Mouse (Mus musculus) brain, embryonic 14.5 days (tissue): ENCODE results near the gene Clcnka. TPM values are rescaled to one million over a fixed set of nuclear protein-coding genes. Genes with fewer than 3 reads are reported as not detected.

Source experiments
- DNase-seq: peaks from one replicate; pipeline ENCODE4 v3.0.0-alpha.2; 2011; ENCODE audit warnings: low read depth
- CTCF ChIP-seq: fragments of 200-500 bp; IDR thresholded peaks from 2 replicates; pipeline ENCODE4 v1.5.1; 2012; ENCODE audit warnings: inconsistent platforms, mild to moderate bottlenecking, moderate library complexity, borderline replicate concordance; ENCODE audit not compliant: insufficient read depth, insufficient read length; ENCODE audit errors: extremely low read depth
- POLR2A ChIP-seq: fragments of 200-500 bp; IDR thresholded peaks from 2 replicates; pipeline ENCODE4 v1.6.1; 2012; ENCODE audit warnings: mild to moderate bottlenecking, inconsistent platforms, borderline replicate concordance; ENCODE audit not compliant: poor library complexity, insufficient read depth, insufficient read length, severe bottlenecking; ENCODE audit errors: extremely low read depth
- polyA plus RNA-seq: library from polyadenylated mRNA; depleted of rRNA; stranded (reverse); fragments of >200 nt; gene quantifications from 2 replicates; pipeline ENCODE4 v1.2.3, GENCODE M21; 2012

Gene Clcnka
- polyA plus RNA-seq, 1 experiment, result 0.19 TPM

DNA sequence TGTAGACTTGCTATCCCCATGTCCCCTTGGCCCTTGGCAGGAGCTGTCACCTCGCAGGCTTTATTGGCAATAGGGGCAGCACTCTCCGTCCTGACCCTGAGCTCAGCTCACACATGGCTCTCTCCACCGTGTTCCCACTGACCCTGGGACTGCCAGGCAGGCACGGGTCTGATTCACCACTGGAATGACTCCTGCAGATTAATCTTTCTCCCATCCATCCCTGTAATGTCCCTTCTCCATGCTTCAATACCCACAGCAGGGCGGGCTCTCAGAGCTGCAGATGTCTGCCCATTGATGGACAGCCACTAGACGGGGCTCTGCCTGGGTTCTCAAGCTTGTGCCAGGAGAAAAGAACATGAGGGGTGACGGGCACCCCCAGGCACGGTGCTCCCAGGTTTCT is 33.4 kb downstream of the Clcnka start:
- no peak for DNase-seq
- TF ChIP-seq POLR2A (no peak), CTCF (no peak)

DNA sequence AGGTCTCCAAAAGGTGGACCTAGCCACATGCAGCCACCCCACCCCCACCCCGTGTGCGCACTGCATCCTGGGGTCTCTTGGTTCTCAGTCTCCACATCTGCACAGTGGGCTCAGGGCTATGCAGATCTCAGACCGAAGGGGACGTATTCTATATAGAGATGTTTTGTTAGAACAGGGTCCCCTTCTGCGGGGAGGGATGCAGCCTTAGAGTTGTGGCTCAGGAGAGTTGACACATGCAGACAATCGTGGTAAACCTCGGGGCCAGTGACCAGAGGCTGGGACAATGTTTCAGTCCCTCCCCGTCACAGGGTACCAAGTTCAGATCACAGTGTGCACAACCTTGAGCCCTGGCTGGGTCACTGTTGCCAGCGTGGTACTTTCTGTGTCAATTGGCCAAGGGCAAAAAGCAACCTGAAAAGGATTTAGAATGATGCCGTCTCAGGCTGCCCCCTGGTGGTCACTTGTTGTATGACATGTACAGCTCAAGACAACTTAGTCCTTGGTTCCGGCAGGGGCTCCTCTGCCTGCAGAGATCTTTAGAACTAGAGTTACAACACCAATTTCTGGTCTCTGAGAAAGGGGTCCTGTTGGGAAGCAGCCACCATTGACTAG is 35.5 kb downstream of the Clcnka start:
- TF ChIP-seq POLR2A (no peak), CTCF (peak; percentile 87)

DNA sequence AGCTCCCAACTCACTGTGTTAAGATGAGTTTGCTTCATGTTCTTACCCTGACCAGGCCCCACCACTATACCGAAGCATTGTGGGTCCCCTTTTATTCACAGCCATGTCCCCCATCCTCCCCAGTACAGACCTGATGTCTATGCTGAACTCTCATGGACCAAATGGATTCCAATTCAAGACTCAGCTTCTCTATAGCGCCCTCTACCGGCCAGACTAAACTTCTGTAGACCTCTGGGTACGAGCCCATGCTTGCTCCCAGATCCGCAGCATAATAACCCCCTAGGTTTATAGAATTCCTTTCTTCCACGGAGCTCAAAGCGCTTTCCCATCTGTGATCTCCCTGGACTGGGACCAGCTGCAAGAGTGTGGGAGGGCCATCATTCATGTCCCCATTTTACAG is 37.7 kb downstream of the Clcnka start:
- DNase-seq, result peak; percentile 43
- peak; percentile 59; the same call in 1 of the 2 replicates for TF ChIP-seq CTCF
- no peak for TF ChIP-seq POLR2A

More for the DNA sequence above, 35.5 kb downstream of the Clcnka start:
- peak; percentile 91 for DNase-seq

DNA sequence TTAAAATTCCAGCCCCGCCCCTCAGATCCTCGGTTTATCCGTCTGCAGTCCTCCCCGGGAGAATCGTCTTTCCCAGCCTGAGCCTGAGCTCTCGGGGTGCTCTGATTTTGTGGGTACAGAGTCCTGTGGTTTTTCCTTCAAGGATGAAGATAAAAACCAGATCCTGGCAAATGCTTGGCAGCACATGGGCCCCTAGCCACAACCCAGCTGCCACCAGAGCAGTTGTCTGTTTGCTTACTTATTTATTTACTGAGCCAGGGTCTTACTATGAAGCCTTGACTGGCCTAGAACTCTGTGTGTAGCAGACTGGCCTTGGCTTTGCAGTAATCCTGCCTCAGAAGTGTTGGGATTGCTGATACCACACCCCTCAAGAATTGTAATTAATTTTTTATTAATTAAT is 39.3 kb downstream of the Clcnka start:
- no peak for TF ChIP-seq CTCF
- TF ChIP-seq POLR2A, result no peak
- no peak for DNase-seq

DNA sequence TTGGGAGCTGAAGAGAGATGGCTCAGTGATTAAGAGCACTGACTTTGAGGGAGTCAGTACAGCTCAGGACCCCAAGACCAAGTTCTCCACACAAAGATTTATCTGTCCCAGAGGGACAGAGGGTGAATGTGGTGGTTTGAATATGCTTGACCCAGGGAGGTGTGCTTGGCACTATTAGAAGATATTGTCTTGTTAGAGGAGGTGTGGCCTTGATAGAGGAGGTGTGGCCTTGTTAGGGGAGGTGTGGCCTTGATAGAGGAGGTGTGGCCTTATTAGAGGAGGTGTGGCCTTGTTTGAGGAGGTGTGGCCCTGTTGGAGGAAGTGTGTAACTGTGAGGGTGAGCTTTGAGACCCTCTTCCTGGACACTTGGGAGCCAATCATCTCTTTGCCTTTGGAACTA is 40.7 kb downstream of the Clcnka start:
- DNase-seq, result no peak
- TF ChIP-seq CTCF, result no peak
- no peak for TF ChIP-seq POLR2A

DNA sequence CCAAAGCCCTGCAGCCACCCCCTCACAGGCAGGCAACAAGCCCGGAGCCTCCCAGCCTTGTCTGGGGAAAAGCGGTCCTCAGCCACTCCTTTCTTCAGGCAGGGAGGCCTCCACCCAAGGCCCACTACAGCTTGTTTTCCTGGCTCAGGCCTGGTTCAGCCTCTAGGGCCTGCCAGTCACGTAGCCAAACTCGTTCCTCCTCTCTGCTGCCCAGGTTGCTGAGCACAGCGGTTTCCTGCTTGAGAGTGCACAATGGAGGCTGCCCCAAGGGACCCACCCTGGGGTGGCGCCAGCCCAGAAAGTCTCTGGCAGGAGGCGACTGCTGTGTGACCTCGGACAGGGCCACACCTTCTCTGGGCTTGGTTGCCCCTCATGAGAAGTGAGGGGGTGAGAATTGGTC is 44.7 kb downstream of the Clcnka start:
- DNase-seq, result no peak
- TF ChIP-seq POLR2A (no peak), CTCF (no peak)

DNA sequence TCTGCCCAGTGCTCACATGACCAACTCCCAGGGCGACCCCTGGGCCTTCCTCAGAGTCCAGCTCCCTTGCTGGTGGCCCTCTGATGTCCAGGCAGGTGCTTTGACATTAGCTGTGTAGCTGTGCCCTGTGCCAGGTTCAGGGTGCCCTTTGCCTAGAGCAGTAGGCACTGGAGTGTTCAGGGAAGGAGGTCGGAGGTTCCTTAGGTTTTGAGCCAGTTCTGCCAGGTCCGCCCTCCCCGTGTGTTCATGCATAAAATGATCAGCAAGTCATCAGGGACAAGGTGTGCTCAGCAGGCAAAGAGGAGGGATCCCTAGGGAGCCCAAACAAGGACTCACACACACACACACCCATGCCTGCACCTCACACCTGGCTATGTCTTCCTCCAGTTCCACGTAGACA is 45.5 kb downstream of the Clcnka start:
- DNase-seq, result no peak
- TF ChIP-seq POLR2A (no peak), CTCF (no peak)

DNA sequence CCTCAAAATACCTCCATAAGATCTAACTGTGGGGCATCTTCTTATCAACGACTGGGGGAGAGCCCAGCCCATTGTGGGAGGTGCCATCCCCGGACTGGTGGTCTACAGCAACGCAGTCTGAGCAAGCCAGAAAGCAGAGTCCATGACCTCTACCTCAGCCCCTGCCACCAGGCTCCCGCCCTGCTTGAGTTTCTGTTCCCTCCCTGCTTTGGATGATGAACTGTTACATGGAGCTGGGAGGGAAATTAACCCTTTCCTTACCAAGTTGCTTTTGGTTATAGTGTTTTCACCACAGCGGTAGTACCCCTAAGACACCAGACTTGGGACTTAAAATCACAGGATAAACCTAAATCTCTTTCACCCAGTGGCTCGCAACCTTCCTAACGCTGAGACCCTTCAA is 46.6 kb downstream of the Clcnka start:
- TF ChIP-seq POLR2A (no peak), CTCF (no peak)
- DNase-seq, result no peak

DNA sequence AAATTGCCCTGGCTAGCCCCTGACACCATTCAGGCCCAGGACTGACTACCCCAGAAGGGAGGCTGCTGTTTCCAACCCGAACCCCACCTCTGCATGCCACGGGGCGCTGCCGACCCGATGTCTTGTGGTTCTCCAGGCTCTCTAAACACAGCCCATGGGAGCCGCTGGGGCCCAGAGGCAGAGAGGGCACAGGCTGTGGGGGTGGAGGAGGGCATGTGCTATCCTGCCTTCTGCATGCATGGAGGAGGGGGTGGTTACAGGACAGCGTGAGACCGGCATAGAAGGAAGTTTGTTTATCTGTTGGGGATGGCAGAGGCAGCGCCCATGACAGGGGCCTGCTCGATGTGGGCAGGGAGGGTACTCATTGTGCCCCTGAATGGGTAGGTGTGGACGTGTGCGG is 48.5 kb downstream of the Clcnka start:
- DNase-seq, result no peak
- no peak for TF ChIP-seq POLR2A
- no peak for TF ChIP-seq CTCF

DNA sequence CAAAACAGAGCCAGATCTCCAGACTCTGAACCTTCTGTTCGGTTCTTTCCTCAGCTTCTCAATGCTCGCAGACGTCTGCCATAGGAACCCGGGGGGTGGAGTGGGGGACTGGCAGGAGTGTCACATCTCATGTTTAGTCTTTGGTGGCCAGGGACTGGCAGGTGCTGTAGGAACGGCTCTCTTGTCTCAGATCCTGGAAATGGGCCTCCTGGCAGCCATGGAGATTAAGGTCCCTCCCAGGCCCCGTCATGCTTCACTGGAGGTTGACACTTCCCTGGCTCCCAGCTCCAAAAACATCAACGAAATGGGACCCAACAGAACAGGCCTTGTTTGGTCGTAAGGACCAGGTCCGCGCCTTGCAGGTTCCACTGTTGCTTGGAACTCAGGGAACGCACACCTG is 49.9 kb downstream of the Clcnka start:
- DNase-seq, result no peak
- TF ChIP-seq CTCF (no peak), POLR2A (no peak)

DNA sequence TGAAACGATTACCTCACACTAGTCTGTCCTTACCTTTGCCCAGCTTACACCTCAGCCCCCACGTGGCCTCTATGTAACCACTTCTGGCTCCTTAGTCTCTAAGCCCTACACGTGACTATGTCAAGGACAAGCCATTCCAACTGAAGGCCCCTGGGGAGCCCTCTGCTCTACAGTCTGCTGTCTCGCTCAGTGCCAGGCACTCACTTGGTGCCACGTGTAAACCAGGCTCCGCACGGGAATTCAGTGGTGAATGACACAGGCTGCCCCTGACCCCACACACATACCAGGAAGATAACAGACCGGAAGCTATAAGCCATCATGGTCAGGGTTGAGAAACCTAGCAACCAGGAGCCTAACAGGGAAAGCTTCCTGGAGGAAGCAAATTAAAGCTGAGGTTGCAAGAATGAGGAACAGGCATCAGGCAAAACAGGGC is 51.1 kb downstream of the Clcnka start:
- TF ChIP-seq POLR2A (no peak), CTCF (no peak)
- DNase-seq, result no peak

DNA sequence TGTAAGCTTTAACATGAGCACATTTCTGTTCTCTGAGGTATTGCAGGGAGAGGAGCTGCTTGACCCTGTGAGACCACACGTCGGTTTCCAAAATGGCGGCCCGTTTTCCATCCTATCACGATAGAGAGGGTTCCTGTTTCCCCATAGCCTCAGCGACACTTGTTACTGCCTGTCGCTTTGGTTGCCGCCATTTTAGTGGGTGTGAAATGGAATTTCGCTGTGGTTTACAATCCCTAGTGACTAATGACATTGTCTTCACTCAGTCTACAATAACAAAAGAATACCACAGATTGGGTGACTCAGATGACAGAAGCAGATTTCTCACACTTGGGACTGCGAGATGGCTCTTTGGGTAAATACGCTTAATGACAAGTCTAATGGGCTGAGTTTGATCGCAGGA is 53.3 kb downstream of the Clcnka start:
- TF ChIP-seq CTCF (no peak), POLR2A (no peak)
- DNase-seq, result no peak
